25 mouse cellular contexts compared by ENCODE assay signal in the genomic region with DNA sequence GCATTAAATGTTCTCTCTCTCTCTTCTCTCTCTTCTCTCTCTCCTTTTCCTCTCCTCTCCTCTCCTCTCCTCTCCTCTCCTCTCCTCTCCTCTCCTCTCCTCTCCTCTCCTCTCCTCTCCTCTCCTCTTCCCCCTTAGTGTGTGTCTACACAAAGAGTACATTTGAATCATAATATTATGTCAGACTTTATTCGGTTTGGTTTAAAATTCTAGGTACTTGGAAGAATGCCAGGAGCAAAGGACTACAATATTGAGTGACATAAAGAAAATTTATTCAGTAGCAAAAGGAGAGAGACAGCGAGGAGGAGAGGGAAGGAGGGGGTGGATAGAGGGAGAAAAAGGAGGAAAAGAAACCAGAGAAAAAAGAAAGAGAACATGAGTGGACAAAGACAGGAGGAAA. TPM values are rescaled to one million over a fixed set of nuclear protein-coding genes. Genes with fewer than 3 reads are reported as not detected.
DNase-seq lines count a peak whose midpoint lies in the region; ATAC-seq and TF ChIP-seq lines count a peak whose summit lies in the region.
"Had no signal": no experiment of that assay in that cellular context is flagged by ENCODE, and none has a peak within 500 bp of the region (broad histone marks: within the 10 kb centered on the region; RNA-seq: fewer than 3 reads in every experiment).

No protein-coding gene starts in this region.

- dilution Hi-C loops in CH12.LX (cut with MboI; ENCODE audit: extremely low pct_ligation_motif_present, extremely low pct_unique_long_range_greater_than_20kb, low sequenced_read_pairs), result no loop called here

- no peak overlapping the region for H3K4me3 ChIP-seq in forebrain, embryonic 15.5 days
- no peak overlapping the region for H3K4me3 ChIP-seq in forebrain, embryonic 10.5 days
- H3K4me3 ChIP-seq in midbrain, embryonic 14.5 days (replicated peaks; ENCODE audit: low read depth, low read length), result no peak overlapping the region
- no peak overlapping the region for H3K4me3 ChIP-seq in midbrain, embryonic 16.5 days (ENCODE audit: low read depth, low read length)
- no peak overlapping the region for H3K4me3 ChIP-seq in CH12.LX (replicated peaks in 1 of 3; ENCODE audit: low read depth in 2 of 3, low read length in 2 of 3, poor library complexity in 1 of 3)
- H3K4me3 ChIP-seq: embryonic facial prominence, embryonic 10.5 days; embryonic facial prominence, embryonic 13.5 days; erythroblast, embryonic 14.5 days; heart, embryonic 12.5 days; heart, embryonic 15.5 days; hindbrain, embryonic 10.5 days; hindbrain, embryonic 13.5 days had no signal

- TF ChIP-seq EP300 in CH12.LX (IDR thresholded peaks at IDR 0.05; ENCODE audit: low read length), result no peak

- H3K9ac ChIP-seq in forebrain, embryonic 15.5 days (replicated peaks), result no peak overlapping the region
- no peak overlapping the region for H3K9ac ChIP-seq in midbrain, embryonic 14.5 days (replicated peaks; ENCODE audit: low read length)
- H3K9ac ChIP-seq in midbrain, embryonic 16.5 days (ENCODE audit: low read depth, low read length), result no peak overlapping the region
- H3K9ac ChIP-seq in CH12.LX (ENCODE audit: insufficient read depth, low read depth), result peak overlapping the region; percentile 29; the same call in 1 of the 2 replicates
- H3K9ac ChIP-seq: embryonic facial prominence, embryonic 13.5 days; heart, embryonic 12.5 days; heart, embryonic 15.5 days; hindbrain, embryonic 13.5 days had no signal

- H3K9me3 ChIP-seq in forebrain, embryonic 15.5 days, result no peaks in the 10 kb centered on the region
- H3K9me3 ChIP-seq in forebrain, embryonic 10.5 days, result no peaks in the 10 kb centered on the region
- H3K9me3 ChIP-seq in midbrain, embryonic 14.5 days (ENCODE audit: control insufficient read depth, low read length), result no peaks in the 10 kb centered on the region
- H3K9me3 ChIP-seq in midbrain, embryonic 16.5 days (replicated peaks; ENCODE audit: control insufficient read depth, low read length, poor library complexity, severe bottlenecking), result no peaks in the 10 kb centered on the region
- H3K9me3 ChIP-seq in CH12.LX (replicated peaks; ENCODE audit: low read length), result no peaks in the 10 kb centered on the region
- H3K9me3 ChIP-seq: embryonic facial prominence, embryonic 10.5 days; embryonic facial prominence, embryonic 13.5 days; heart, embryonic 12.5 days; heart, embryonic 15.5 days; hindbrain, embryonic 10.5 days; hindbrain, embryonic 13.5 days had no signal

- in situ Hi-C loops in CH12.LX (cut with MboI; ENCODE audit: low pct_ligation_motif_present, low pct_unique_long_range_greater_than_20kb, low sequenced_read_pairs), result no loop called here

- no peak for TF ChIP-seq POLR2A in CH12.LX (IDR thresholded peaks at IDR 0.05; ENCODE audit: low read depth, low read length)

- no peak overlapping the region for H3K4me2 ChIP-seq in forebrain, embryonic 15.5 days (replicated peaks)
- H3K4me2 ChIP-seq in midbrain, embryonic 14.5 days (ENCODE audit: low read length), result no peak overlapping the region
- no peak overlapping the region for H3K4me2 ChIP-seq in midbrain, embryonic 16.5 days (ENCODE audit: low read length)
- H3K4me2 ChIP-seq in CH12.LX (ENCODE audit: insufficient read depth, low read depth, poor library complexity, severe bottlenecking), result no peak overlapping the region
- H3K4me2 ChIP-seq: embryonic facial prominence, embryonic 13.5 days; heart, embryonic 12.5 days; heart, embryonic 15.5 days; hindbrain, embryonic 13.5 days had no signal

- no peaks in the 10 kb centered on the region for H3K27me3 ChIP-seq in forebrain, embryonic 15.5 days
- H3K27me3 ChIP-seq in forebrain, embryonic 10.5 days (ENCODE audit: poor library complexity, severe bottlenecking), result no peaks in the 10 kb centered on the region
- H3K27me3 ChIP-seq in midbrain, embryonic 14.5 days (ENCODE audit: control insufficient read depth, insufficient read depth, low read length), result no peaks in the 10 kb centered on the region
- H3K27me3 ChIP-seq in midbrain, embryonic 16.5 days (ENCODE audit: control insufficient read depth, insufficient read depth, low read depth, low read length), result no peaks in the 10 kb centered on the region
- H3K27me3 ChIP-seq in CH12.LX (replicated peaks), result no peaks in the 10 kb centered on the region
- H3K27me3 ChIP-seq: heart, embryonic 12.5 days; heart, embryonic 15.5 days; hindbrain, embryonic 13.5 days had no signal

- peaks cover 9% of the 10 kb centered on the region for H3K4me1 ChIP-seq in forebrain, embryonic 15.5 days
- H3K4me1 ChIP-seq in forebrain, embryonic 10.5 days, result no peaks in the 10 kb centered on the region
- H3K4me1 ChIP-seq in midbrain, embryonic 14.5 days (ENCODE audit: control insufficient read depth, insufficient read depth, low read length), result peaks cover 15% of the 10 kb centered on the region
- peaks cover 6% of the 10 kb centered on the region for H3K4me1 ChIP-seq in midbrain, embryonic 16.5 days (ENCODE audit: control insufficient read depth, insufficient read depth, low read length)
- H3K4me1 ChIP-seq in CH12.LX (ENCODE audit: control insufficient read depth in 1 of 2, insufficient read depth in 2 of 2), result peaks cover 19 to 35% of the 10 kb centered on the region in 2 experiments
- H3K4me1 ChIP-seq: heart, embryonic 12.5 days; heart, embryonic 15.5 days had no signal

- no peak for TF ChIP-seq CTCF in CH12.LX (conservative IDR thresholded peaks at IDR 0.05 in 1 of 2, IDR thresholded peaks at IDR 0.05 in 1 of 2; ENCODE audit: low read depth in 2 of 2, low read length in 2 of 2)

- TF ChIP-seq RAD21 in CH12.LX (IDR thresholded peaks at IDR 0.05; ENCODE audit: low read depth, low read length), result no peak

- no peak overlapping the region for H3K27ac ChIP-seq in forebrain, embryonic 15.5 days (replicated peaks)
- H3K27ac ChIP-seq in forebrain, embryonic 10.5 days, result no peak overlapping the region
- no peak overlapping the region for H3K27ac ChIP-seq in midbrain, embryonic 14.5 days (replicated peaks; ENCODE audit: low read depth, low read length)
- no peak overlapping the region for H3K27ac ChIP-seq in midbrain, embryonic 16.5 days (ENCODE audit: low read length)
- H3K27ac ChIP-seq in CH12.LX (ENCODE audit: insufficient read depth, low read depth), result no peak overlapping the region
- H3K27ac ChIP-seq: embryonic facial prominence, embryonic 10.5 days; embryonic facial prominence, embryonic 13.5 days; heart, embryonic 15.5 days; hindbrain, embryonic 10.5 days had no signal

- DNase-seq in forebrain, embryonic 10.5 days (ENCODE audit: extremely low spot score, low spot score), result no peak
- DNase-seq in midbrain, embryonic 14.5 days, result peak; percentile 32
- DNase-seq in CH12.LX (ENCODE audit: extremely low read depth), result no peak
- DNase-seq: adrenal gland, adult 2 months; adrenal gland, postnatal 14 days; cerebellum, adult 11-12 months; cerebellum, adult 8-10 months; cerebellum, postnatal 10 days; cerebellum, postnatal 36 days; embryo, embryonic 11 days; gastrocnemius, postnatal 25 days; heart, postnatal 10 days; heart, postnatal 36 days had no signal

- WGBS in forebrain, embryonic 15.5 days, result 13% methylated on average over 2 of the region's 2 CpGs
- 83% methylated on average over 2 of the region's 2 CpGs for WGBS in forebrain, embryonic 10.5 days
- 18% methylated on average over 2 of the region's 2 CpGs for WGBS in midbrain, embryonic 14.5 days
- WGBS in midbrain, embryonic 16.5 days, result 27% methylated on average over 2 of the region's 2 CpGs

- no peaks in the 10 kb centered on the region for H3K79me2 ChIP-seq in CH12.LX (replicated peaks; ENCODE audit: control insufficient read depth, extremely low read depth, insufficient read depth, poor library complexity, severe bottlenecking)

- no peaks in the 10 kb centered on the region for H3K36me3 ChIP-seq in forebrain, embryonic 15.5 days
- no peaks in the 10 kb centered on the region for H3K36me3 ChIP-seq in forebrain, embryonic 10.5 days (replicated peaks)
- no peaks in the 10 kb centered on the region for H3K36me3 ChIP-seq in midbrain, embryonic 14.5 days (ENCODE audit: control insufficient read depth, insufficient read depth, low read length)
- no peaks in the 10 kb centered on the region for H3K36me3 ChIP-seq in midbrain, embryonic 16.5 days (ENCODE audit: control insufficient read depth, insufficient read depth, low read length)
- H3K36me3 ChIP-seq in CH12.LX (replicated peaks in 1 of 2; ENCODE audit: control insufficient read depth in 1 of 2, insufficient read depth in 1 of 2, low read length in 1 of 2), result no peaks in the 10 kb centered on the region
- H3K36me3 ChIP-seq: embryonic facial prominence, embryonic 10.5 days; embryonic facial prominence, embryonic 13.5 days; heart, embryonic 12.5 days; heart, embryonic 15.5 days; hindbrain, embryonic 10.5 days; hindbrain, embryonic 13.5 days had no signal

- 0 out of 2 replicates have a peak, but pooled peaks have one; percentile 23 for ATAC-seq in forebrain, embryonic 15.5 days (replicated peaks)
- no peak for ATAC-seq in midbrain, embryonic 14.5 days (ENCODE audit: low FRiP score, low TSS enrichment)
- no peak for ATAC-seq in midbrain, embryonic 16.5 days
- ATAC-seq in inflammation-experienced regulatory T-cells, adult 6 months, result no peak
- ATAC-seq: intestine, embryonic 16.5 days had no signal

TF ChIP-seq in CH12.LX, 34 proteins besides CTCF, POLR2A, EP300 and RAD21 (continues in another document):
- TF ChIP-seq MXI1 (IDR thresholded peaks at IDR 0.05; ENCODE audit: low read depth, low read length) (no peak), CHD1 (IDR thresholded peaks at IDR 0.05; ENCODE audit: low read depth, low read length) (no peak), POLR2AphosphoS2 (IDR thresholded peaks at IDR 0.05; ENCODE audit: low read depth, low read length) (no peak), BHLHE40 (IDR thresholded peaks at IDR 0.05; ENCODE audit: low read depth, low read length) (no peak), TCF12 (IDR thresholded peaks at IDR 0.05; ENCODE audit: low read depth, low read length) (no peak), ZNF384 (IDR thresholded peaks at IDR 0.05; ENCODE audit: low read depth, low read length) (no peak), ZKSCAN1 (IDR thresholded peaks at IDR 0.05; ENCODE audit: borderline replicate concordance, low read depth, low read length) (no peak), ELF1 (IDR thresholded peaks at IDR 0.05; ENCODE audit: low read depth, low read length) (no peak), ETS1 (conservative IDR thresholded peaks at IDR 0.05; ENCODE audit: low read depth, low read length) (no peak), ZMIZ1 (IDR thresholded peaks at IDR 0.05; ENCODE audit: low read depth, low read length) (no peak)

RNA-seq across cellular contexts. Expression of gene Slc1a2, which starts 19.8 kb away (rescaled TPM):
- 10.5 and 11.4 TPM in 2 replicates for polyA plus RNA-seq in forebrain, embryonic 15.5 days (2015; fragmentation: Nextera tagmentation; extraction: Ambion mirVana)
- 2.6 and 2.7 TPM in 2 replicates for polyA plus RNA-seq in forebrain, embryonic 10.5 days (2016; fragmentation: Nextera tagmentation; extraction: Ambion mirVana)
- 22.3 and 24.0 TPM in 2 replicates for polyA plus RNA-seq in midbrain, embryonic 14.5 days (2014; fragmentation: Nextera tagmentation; extraction: Ambion mirVana)
- polyA plus RNA-seq in midbrain, embryonic 16.5 days (2015; fragmentation: Nextera tagmentation; extraction: Ambion mirVana), result 14.5 and 19.4 TPM in 2 replicates
- 0.80 and 1.6 TPM in 2 replicates for total RNA-seq in CH12.LX (2012; rRNA removed)
- total RNA-seq in CH12.LX (2014; rRNA removed), result 0.59 and 1.3 TPM in 2 replicates
- 1.3 and 1.6 TPM in 2 replicates for polyA plus RNA-seq in CH12.LX (2012; ENCODE audit: insufficient read length, low read depth)
- polyA plus RNA-seq in inflammation-experienced regulatory T-cells, adult 6 months (2017; shearing (Covaris generic)), result under 1 TPM in 1 of 3 experiments, not detected in 2; 0.04 TPM
- total RNA-seq: MEL had no signal
- polyA plus RNA-seq: erythroblast, embryonic 14.5 days had no signal
